Mouse (Mus musculus) stomach, postnatal 0 days (tissue): ENCODE data around the gene Gpr183. TPM values are rescaled to one million over a fixed set of nuclear protein-coding genes. Genes with fewer than 3 reads are reported as not detected.
A peak's percentile ranks its signal among the peaks of the same experiment; 100 is the strongest.

Source experiments
- ATAC-seq: fragments of 200-750 bp; cut with Nextera tagmentation; 2 replicates; pipeline ENCODE4 v1.8.0; 2017; ENCODE audit not compliant: low FRiP score, low TSS enrichment
- DNase-seq: peaks from one replicate; pipeline ENCODE4 v3.0.0-alpha.2; 2016; ENCODE audit warnings: low spot score
- H3K27ac ChIP-seq: fragments of 300-500 bp; sonication (generic); replicated peaks from 2 replicates; pipeline ENCODE4 v1.5.1; 2014; ENCODE audit warnings: mild to moderate bottlenecking, control low read depth
- H3K27me3 ChIP-seq: fragments of 300-500 bp; sonication (generic); 2 replicates; pipeline ENCODE4 v1.6.1; 2014; ENCODE audit warnings: low read length; ENCODE audit not compliant: control insufficient read depth, insufficient read depth
- H3K36me3 ChIP-seq: fragments of 300-500 bp; sonication (generic); 2 replicates; pipeline ENCODE4 v1.6.1; 2014; ENCODE audit warnings: low read length, mixed read lengths; ENCODE audit not compliant: control insufficient read depth, insufficient read depth
- H3K4me1 ChIP-seq: fragments of 300-500 bp; sonication (generic); replicated peaks from 2 replicates; pipeline ENCODE4 v1.6.1; 2014; ENCODE audit warnings: antibody characterized with exemption; ENCODE audit not compliant: control insufficient read depth, insufficient read depth
- H3K4me2 ChIP-seq: fragments of 300-500 bp; sonication (generic); replicated peaks from 2 replicates; pipeline ENCODE4 v1.6.1; 2014; ENCODE audit warnings: low read depth, mild to moderate bottlenecking, control low read depth, moderate library complexity
- H3K4me3 ChIP-seq: fragments of 300-500 bp; sonication (generic); 2 replicates; pipeline ENCODE4 v1.5.1; 2014; ENCODE audit warnings: low read depth, low read length, control low read depth
- H3K9ac ChIP-seq: fragments of 300-500 bp; sonication (generic); 2 replicates; pipeline ENCODE4 v1.6.1; 2014; ENCODE audit warnings: mild to moderate bottlenecking, low read length, control low read depth, mixed read lengths
- H3K9me3 ChIP-seq: fragments of 300-500 bp; sonication (generic); 2 replicates; pipeline ENCODE4 v1.6.1; 2016; ENCODE audit warnings: low read length; ENCODE audit not compliant: control insufficient read depth
- CTCF ChIP-seq: IDR thresholded peaks from 2 replicates; pipeline ENCODE4 v1.5.1; 2016; ENCODE audit warnings: antibody characterized with exemption, low read depth, mild to moderate bottlenecking, moderate library complexity
- EP300 ChIP-seq: optimal IDR thresholded peaks from 2 replicates; pipeline ENCODE3; 2016; ENCODE audit warnings: antibody characterized with exemption
- WGBS: fragments of 180-500 bp; shearing (Covaris S2); extraction: QIAGEN DNeasy Blood & Tissue Kit; methylation state at CpG from one replicate; pipeline ENCODE4 v1.1.7; 2014; 5-methylcytosine and 5-hydroxymethylcytosine counted together
- polyA plus RNA-seq: library from polyadenylated mRNA; unstranded; fragments of >200 nt; fragmentation: Nextera tagmentation; extraction: Ambion mirVana; gene quantifications from 2 replicates; pipeline ENCODE4 v1.2.1, GENCODE M21; 2015

Gene Gpr183
- polyA plus RNA-seq, 1 experiment from 2014 or later = 1.8 TPM

DNA sequence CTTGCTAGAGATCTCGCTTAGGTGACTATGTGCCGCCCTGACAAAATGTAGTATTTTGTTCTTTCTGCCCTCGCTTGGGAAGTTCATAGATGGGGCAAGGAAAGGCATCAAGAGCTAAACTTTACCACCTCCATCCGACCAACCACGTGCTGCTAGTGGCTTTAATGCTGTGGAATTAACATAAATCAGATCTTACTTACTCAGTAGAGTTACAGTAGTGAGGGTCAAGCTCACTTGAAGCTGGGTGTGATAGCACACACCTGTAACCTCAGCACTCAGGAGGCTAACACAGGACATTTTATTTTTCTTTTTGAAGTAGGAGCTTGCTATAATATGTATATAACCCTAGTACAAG is 13.0 kb downstream of the Gpr183 start:
- ATAC-seq = no peak

DNA sequence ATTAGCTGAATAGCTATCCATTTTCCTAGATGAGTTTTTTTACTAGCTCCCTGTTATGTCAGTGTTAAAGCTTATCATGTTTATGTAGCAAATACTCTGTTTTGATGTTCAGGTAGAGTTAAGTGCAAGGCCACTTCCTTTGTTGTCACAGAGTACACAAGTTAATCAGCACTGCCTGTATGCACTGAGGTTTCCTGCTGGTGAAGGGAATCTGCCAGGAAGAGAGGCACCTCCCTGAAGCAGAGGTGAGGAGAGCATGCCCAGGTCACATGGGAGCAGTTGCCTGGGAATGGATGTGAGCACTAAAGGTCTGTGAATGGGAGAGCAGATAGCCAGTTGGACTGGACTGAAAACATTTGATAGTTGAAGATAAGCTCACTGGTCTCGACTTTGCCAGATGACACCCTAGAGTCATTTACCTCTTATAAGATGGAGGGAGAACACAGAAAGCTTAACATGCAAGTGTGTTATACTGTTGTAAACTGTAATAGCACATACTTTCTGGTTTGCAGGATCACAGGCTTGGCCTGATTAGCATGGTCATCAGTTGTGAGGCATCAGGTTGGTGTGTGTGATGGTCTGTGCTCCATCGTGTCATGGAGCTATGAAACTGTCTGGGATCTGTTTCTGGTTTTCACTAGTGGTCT is 13.5 kb downstream of the Gpr183 start:
- TF ChIP-seq CTCF (no peak), EP300 (no peak)
- 60% methylated on average over 2 of the region's 2 CpGs for WGBS
- H3K27ac ChIP-seq = no peak overlapping the region
- H3K4me1 ChIP-seq = no peaks in the 10 kb centered on the region
- DNase-seq = peak; percentile 37
- H3K9ac ChIP-seq = no peak overlapping the region
- H3K36me3 ChIP-seq = no peaks in the 10 kb centered on the region
- no peak overlapping the region for H3K4me3 ChIP-seq
- H3K9me3 ChIP-seq = no peaks in the 10 kb centered on the region
- no peak overlapping the region for H3K4me2 ChIP-seq
- no peaks in the 10 kb centered on the region for H3K27me3 ChIP-seq
- peak; percentile 88 for ATAC-seq

More for the DNA sequence above, 13.0 kb downstream of the Gpr183 start:
- Histone ChIP-seq H3K36me3 (no peaks in the 10 kb centered on the region), H3K4me3 (no peak overlapping the region), H3K9ac (no peak overlapping the region), H3K27me3 (no peaks in the 10 kb centered on the region), H3K4me1 (no peaks in the 10 kb centered on the region), H3K4me2 (no peak overlapping the region), H3K27ac (no peak overlapping the region), H3K9me3 (no peaks in the 10 kb centered on the region)
- DNase-seq = no peak
- 78% methylated on average over 5 of the region's 5 CpGs for WGBS
- TF ChIP-seq CTCF = no peak
- TF ChIP-seq EP300 = no peak

DNA sequence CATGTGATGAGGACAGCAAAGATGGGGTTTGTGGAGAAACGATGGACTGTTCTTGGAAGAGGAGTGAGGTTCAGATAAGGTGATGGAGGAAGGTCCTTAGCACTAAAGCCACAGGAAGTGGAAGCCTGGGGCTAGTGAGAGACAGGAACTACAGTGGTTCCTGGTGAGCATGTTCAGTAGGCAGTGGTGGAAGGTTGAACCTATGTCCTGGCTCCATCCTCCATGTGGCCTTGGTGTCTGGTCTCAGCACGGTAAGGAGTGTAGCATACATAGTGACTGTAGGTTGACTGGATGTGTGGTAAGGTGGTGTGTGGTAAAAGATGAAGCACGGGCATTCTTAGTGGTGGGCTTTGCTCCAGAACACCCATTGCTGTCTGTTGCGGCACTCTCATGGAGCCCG is 15.1 kb downstream of the Gpr183 start:
- H3K27me3 ChIP-seq = no peaks in the 10 kb centered on the region
- no peaks in the 10 kb centered on the region for H3K9me3 ChIP-seq
- WGBS = 91% methylated on average over 5 of the region's 5 CpGs
- no peaks in the 10 kb centered on the region for H3K36me3 ChIP-seq
- H3K4me3 ChIP-seq = no peak overlapping the region
- H3K9ac ChIP-seq = no peak overlapping the region
- no peaks in the 10 kb centered on the region for H3K4me1 ChIP-seq
- no peak overlapping the region for H3K4me2 ChIP-seq
- DNase-seq = no peak
- no peak for TF ChIP-seq CTCF
- no peak for TF ChIP-seq EP300
- no peak for ATAC-seq
- H3K27ac ChIP-seq = no peak overlapping the region

DNA sequence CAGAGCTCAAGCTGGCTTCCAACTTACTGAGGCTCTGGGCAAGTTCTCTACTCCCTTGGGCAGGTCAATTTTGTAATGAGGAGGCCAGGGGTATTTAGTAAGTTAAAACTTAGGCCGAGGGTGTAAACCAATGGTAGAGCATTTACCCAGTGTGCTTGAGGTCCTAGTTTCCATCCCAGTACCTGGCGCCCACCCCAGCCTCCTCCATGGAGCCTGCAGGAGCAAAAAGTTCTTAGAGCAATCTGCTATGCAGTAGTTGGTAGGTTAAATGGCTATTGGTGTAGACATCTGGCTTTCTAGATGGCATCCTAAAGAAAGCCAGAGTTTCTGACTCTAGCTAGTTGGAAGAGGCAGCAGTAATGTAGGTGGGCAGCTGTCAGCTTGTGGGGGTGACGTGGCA is 15.6 kb downstream of the Gpr183 start:
- TF ChIP-seq CTCF = no peak
- no peak for TF ChIP-seq EP300
- Histone ChIP-seq H3K36me3 (no peaks in the 10 kb centered on the region), H3K4me2 (no peak overlapping the region), H3K9ac (no peak overlapping the region), H3K27ac (no peak overlapping the region), H3K4me1 (no peaks in the 10 kb centered on the region), H3K9me3 (no peaks in the 10 kb centered on the region), H3K27me3 (no peaks in the 10 kb centered on the region), H3K4me3 (no peak overlapping the region)
- 98% methylated on average over 3 of the region's 3 CpGs for WGBS
- no peak for ATAC-seq
- no peak for DNase-seq

DNA sequence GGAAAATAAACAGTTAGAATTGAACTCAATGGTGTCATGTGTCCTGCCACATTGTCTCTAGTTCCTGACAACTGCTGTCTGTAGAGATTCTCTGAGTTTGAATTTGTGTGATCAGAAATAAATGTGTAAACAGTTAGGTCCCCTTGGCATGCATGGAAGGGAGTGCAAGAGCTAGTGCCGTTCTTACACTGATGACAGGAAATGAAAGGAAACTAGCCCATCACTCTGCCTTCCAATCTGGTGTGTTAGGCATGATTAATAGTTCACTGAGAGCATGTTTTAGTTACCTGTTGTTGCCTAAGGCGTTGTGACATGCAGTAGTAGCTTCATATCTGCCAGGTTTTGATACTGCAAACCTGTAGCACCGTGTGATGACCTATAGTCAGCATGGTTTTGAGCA is 17.0 kb downstream of the Gpr183 start:
- DNase-seq = no peak
- no peak overlapping the region for H3K9ac ChIP-seq
- ATAC-seq = no peak
- WGBS = 73% methylated on average over 3 of the region's 3 CpGs
- H3K27me3 ChIP-seq = no peaks in the 10 kb centered on the region
- no peak overlapping the region for H3K4me3 ChIP-seq
- no peaks in the 10 kb centered on the region for H3K9me3 ChIP-seq
- H3K4me2 ChIP-seq = no peak overlapping the region
- TF ChIP-seq CTCF (no peak), EP300 (no peak)
- no peaks in the 10 kb centered on the region for H3K4me1 ChIP-seq
- no peaks in the 10 kb centered on the region for H3K36me3 ChIP-seq
- H3K27ac ChIP-seq = no peak overlapping the region

DNA sequence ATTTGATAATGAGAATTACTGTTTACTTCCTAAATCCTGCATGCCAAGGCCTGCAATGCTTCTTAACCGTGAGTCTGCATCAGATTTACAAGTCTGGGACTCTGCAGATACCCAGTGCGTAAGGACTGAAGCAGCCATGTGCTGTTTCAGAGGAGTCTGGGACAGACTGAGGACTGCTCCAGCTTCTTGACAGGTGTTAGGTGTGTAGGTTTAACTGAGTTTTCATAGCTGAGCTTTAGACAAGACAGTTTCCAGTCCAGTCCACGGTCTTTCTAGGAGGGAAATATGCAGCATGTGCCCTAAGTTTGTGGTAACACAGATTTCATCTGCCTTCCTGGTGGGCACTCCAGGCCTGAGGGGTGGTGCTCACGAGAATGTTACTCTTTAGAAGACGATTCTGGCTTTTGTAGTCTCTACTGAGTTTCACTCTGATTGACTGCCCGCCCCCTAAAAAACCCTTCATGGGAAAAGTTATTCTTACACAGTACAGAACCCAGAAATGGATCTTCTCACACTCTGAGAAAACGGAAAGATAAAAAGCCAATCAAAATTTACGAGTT is 17.7 kb downstream of the Gpr183 start:
- DNase-seq = peak; percentile 9
- no peaks in the 10 kb centered on the region for H3K4me1 ChIP-seq
- no peak for ATAC-seq
- no peaks in the 10 kb centered on the region for H3K27me3 ChIP-seq
- H3K4me2 ChIP-seq = no peak overlapping the region
- 59% methylated on average over 8 of the region's 8 CpGs for WGBS
- no peak overlapping the region for H3K27ac ChIP-seq
- TF ChIP-seq CTCF = no peak
- TF ChIP-seq EP300 = no peak
- no peak overlapping the region for H3K9ac ChIP-seq
- H3K36me3 ChIP-seq = no peaks in the 10 kb centered on the region
- no peaks in the 10 kb centered on the region for H3K9me3 ChIP-seq
- no peak overlapping the region for H3K4me3 ChIP-seq
